Mouse (Mus musculus) adrenal gland, adult 2 months (tissue): ENCODE measurements around the gene Reck. TPM values are rescaled to one million over a fixed set of nuclear protein-coding genes. Genes with fewer than 3 reads are reported as not detected.

ENCODE experiments used
- polyA plus RNA-seq: library from polyadenylated mRNA; depleted of rRNA; stranded (reverse); fragments of >200 nt; gene quantifications from 2 replicates; pipeline ENCODE4 v1.2.3, GENCODE M21; 2012; rRNA removed
- total RNA-seq, 2 experiments: library from RNA; stranded (reverse); gene quantifications; 2 replicates each; pipeline ENCODE4 v1.2.3; 2021

The Reck gene
- total and polyA plus RNA-seq, 3 experiments, result 13.2 to 28.7 (median 15.5) TPM

Other genes with a start within 250 kb of the Reck start
- gene Npr2, start 243.6 kb upstream of the Reck start, total RNA-seq, result 10 to 100 TPM; 23.3 to 36.1 TPM
- 34.1 and 38.0 TPM in 2 replicates for gene Npr2, start 243.6 kb upstream of the Reck start, polyA plus RNA-seq
- under 1 TPM; 0.26 to 0.45 TPM for gene Spag8, start 221.9 kb upstream of the Reck start, total RNA-seq
- gene Spag8, start 221.9 kb upstream of the Reck start, polyA plus RNA-seq, result 1.2 and 2.2 TPM in 2 replicates
- 10 to 100 TPM; 48.8 to 96.9 TPM for gene Hint2, start 219.1 kb upstream of the Reck start, total RNA-seq
- gene Hint2, start 219.1 kb upstream of the Reck start, polyA plus RNA-seq, result 78.7 and 106 TPM in 2 replicates
- gene Tmem8b, start 206.6 kb upstream of the Reck start, total RNA-seq, result 1 to 10 TPM; 4.6 to 5.0 TPM
- 14.7 and 17.5 TPM in 2 replicates for gene Tmem8b, start 206.6 kb upstream of the Reck start, polyA plus RNA-seq
- gene Fam221b, start 206.4 kb upstream of the Reck start, total RNA-seq, result under 1 TPM; 0.23 to 0.24 TPM
- gene Fam221b, start 206.4 kb upstream of the Reck start, polyA plus RNA-seq, result not detected in 2 replicates
- not detected for gene Olfr70, start 174.7 kb upstream of the Reck start, total RNA-seq
- not detected in 2 replicates for gene Olfr70, start 174.7 kb upstream of the Reck start, polyA plus RNA-seq
- gene Olfr71, start 165.3 kb upstream of the Reck start, total RNA-seq, result not detected
- gene Olfr71, start 165.3 kb upstream of the Reck start, polyA plus RNA-seq, result not detected in 2 replicates
- 1 to 10 TPM; 2.2 to 3.9 TPM for gene Hrct1, start 148.3 kb upstream of the Reck start, total RNA-seq
- 8.1 and 14.2 TPM in 2 replicates for gene Hrct1, start 148.3 kb upstream of the Reck start, polyA plus RNA-seq
- 1 to 10 TPM; 1.5 to 2.4 TPM for gene Spaar, start 145.5 kb upstream of the Reck start, total RNA-seq
- 2.0 and 2.6 TPM in 2 replicates for gene Spaar, start 145.5 kb upstream of the Reck start, polyA plus RNA-seq
- gene Olfr159, start 104.5 kb upstream of the Reck start, total RNA-seq, result not detected
- not detected in 2 replicates for gene Olfr159, start 104.5 kb upstream of the Reck start, polyA plus RNA-seq
- not detected for gene Olfr156, start 51.6 kb upstream of the Reck start, total RNA-seq
- not detected in 2 replicates for gene Olfr156, start 51.6 kb upstream of the Reck start, polyA plus RNA-seq
- not detected for gene Olfr157, start 35.3 kb upstream of the Reck start, total RNA-seq
- 0.06 TPM in 1 of 2 replicates, not detected in the other for gene Olfr157, start 35.3 kb upstream of the Reck start, polyA plus RNA-seq
- not detected for gene Olfr155, start 24.0 kb upstream of the Reck start, total RNA-seq
- gene Olfr155, start 24.0 kb upstream of the Reck start, polyA plus RNA-seq, result not detected in 2 replicates
- gene Glipr2, start 81.9 kb downstream of the Reck start, total RNA-seq, result 1 to 10 TPM; 3.9 to 4.4 TPM
- 2.3 and 3.2 TPM in 2 replicates for gene Glipr2, start 81.9 kb downstream of the Reck start, polyA plus RNA-seq
- gene Ccin, start 108.0 kb downstream of the Reck start, total RNA-seq, result not detected
- 0.04 TPM in 1 of 2 replicates, not detected in the other for gene Ccin, start 108.0 kb downstream of the Reck start, polyA plus RNA-seq
- 100 to 1,000 TPM; 182 to 183 TPM for gene Clta, start 128.9 kb downstream of the Reck start, total RNA-seq
- 141 and 143 TPM in 2 replicates for gene Clta, start 128.9 kb downstream of the Reck start, polyA plus RNA-seq
- 10 to 100 TPM; 36.0 to 45.4 TPM for gene Gne, start 208.6 kb downstream of the Reck start, total RNA-seq
- 13.7 and 19.1 TPM in 2 replicates for gene Gne, start 208.6 kb downstream of the Reck start, polyA plus RNA-seq